Mouse (Mus musculus): Measurements from ENCODE around the gene Rtn3. TPM values are rescaled to one million over a fixed set of nuclear protein-coding genes. Genes with fewer than 3 reads are reported as not detected.

The Rtn3 gene
- total RNA-seq (2023), result 10 to 100 TPM; 84.6 to 85.5 TPM

DNA sequence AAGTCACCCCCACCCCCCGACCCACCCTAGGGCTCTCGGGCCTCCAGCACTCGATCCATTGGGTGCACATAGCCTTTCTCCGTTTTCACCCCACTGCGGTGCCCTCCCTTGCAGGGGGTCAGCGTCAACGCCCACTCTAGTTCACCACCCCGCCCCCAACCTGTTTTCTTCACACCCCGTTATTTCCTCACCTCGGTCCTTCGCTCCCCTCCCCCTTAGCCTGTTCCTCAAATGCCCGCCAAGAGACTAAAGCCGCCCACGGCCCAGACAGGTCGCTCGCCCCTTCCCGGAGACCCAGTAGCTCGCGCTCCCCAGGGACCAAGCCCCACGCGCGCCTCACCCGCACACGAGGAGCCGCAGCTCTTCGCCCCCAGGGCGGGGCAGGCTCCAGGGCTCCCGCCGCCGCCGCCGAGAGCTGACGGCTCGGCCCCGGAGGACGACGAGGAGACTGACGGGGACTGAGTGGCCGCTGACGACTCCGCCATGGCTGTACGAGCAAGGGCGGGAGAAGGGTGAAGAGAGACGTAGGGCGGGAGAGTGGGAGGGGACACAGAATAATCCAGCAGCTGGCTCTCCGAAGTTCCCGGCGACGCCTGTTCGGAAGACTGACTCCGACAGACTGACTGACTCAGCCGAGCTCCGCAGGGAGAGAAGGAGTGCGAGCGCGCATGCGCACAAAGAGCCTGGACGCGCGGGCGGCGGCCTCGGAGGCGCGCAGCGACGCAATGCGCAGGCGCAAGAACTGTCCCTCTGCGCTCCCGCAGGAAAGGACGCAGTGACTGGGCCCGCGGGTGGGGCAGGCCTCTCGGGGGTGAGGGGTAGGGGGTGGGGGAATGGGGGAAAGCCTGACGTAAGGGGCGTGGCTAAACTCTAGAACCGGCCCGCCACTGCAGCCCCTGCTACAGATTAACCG is at the start of gene Rtn3:
Rtn3 (minus strand) TSS at position 683 of the 913 bp plus-strand sequence.

DNA sequence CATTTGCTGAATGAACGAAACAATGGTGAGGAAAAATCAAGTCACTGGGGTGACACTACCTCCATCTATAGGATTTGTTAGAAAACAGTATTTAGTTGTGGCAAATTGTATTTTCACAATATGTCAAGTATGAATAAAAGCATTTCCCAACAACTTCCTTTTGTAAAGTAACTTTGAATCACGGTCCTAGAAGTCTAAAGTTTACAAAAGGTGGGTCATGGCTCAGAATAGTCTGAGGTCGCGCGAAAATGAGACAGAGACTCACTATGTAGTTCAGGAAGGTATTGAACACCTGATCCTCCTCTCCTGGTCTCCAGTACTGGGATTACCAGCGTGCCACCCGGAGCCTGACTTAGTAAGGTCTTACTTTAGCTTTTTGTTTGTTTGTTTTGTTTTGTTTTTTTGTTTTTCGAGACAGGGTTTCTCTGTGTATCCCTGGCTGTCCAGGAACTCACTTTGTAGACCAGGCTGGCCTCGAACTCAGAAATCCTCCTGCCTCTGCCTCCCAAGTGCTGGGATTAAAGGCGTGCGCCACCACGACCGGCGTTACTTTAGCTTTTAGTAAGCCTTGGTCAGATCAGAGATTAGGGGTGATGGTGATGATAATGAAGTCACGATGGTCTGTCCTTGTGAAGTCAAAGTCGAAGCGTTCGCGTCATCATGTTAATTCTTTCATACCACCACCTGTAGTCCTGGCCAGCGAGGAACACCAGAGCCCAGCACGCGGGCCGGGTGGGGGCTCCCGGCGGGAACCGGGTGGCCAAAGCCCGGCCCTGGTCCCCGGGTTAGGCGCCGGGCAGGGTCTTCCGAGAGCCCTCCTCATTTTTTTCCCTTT is 10.5 kb upstream of the Rtn3 start, which contains the start of gene Atl3:
Atl3 (plus strand) TSS at position 689 of the 835 bp plus-strand sequence.

DNA sequence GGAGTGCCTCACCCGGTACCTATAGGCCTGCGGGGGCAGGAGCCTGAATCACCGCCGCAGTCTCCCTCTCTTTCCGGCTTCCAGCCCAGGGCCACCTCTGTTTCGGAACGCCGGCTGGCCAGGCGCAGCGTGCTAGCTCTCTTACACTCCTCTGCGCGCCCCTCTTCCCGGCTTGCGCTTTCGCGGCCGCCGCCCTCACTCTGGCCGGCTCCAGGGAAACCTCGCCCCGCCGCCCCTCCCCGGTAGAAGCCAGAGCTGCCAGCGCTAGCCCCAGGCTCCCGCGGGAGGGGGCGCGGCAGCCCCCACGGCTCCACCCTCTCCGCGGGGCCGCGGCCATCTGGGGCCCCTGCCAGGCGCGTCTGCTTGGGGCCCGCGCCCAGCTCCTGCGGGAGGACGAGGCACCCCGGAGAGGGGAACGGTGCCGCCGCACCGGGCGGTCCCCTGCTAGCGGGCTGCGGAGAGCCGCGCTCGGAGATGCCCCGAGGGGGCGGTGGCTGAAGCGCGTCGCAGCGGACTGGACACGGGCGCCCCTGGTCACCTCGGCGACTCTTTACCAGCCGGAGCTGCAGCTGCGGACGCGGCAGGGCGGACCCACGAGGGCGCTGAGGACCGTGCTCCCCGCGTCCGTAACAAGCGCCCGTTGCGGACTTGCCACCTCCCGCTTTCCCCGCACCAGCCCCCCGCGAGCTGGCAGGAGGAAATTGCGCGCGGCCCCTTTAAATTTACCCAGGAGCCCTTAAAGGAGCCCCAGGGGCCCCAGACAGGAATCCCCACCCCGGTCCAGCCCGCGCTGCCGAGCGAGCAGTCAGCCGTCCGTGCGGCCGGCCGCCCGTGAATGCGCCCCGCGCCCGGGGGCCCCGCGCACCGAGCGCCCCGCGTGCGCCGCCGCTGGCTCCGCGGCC is 66.0 kb downstream of the Rtn3 start, which contains the start of gene 2700081O15Rik:
2700081O15Rik (plus strand) TSS at position 792 of the 902 bp plus-strand sequence.

DNA sequence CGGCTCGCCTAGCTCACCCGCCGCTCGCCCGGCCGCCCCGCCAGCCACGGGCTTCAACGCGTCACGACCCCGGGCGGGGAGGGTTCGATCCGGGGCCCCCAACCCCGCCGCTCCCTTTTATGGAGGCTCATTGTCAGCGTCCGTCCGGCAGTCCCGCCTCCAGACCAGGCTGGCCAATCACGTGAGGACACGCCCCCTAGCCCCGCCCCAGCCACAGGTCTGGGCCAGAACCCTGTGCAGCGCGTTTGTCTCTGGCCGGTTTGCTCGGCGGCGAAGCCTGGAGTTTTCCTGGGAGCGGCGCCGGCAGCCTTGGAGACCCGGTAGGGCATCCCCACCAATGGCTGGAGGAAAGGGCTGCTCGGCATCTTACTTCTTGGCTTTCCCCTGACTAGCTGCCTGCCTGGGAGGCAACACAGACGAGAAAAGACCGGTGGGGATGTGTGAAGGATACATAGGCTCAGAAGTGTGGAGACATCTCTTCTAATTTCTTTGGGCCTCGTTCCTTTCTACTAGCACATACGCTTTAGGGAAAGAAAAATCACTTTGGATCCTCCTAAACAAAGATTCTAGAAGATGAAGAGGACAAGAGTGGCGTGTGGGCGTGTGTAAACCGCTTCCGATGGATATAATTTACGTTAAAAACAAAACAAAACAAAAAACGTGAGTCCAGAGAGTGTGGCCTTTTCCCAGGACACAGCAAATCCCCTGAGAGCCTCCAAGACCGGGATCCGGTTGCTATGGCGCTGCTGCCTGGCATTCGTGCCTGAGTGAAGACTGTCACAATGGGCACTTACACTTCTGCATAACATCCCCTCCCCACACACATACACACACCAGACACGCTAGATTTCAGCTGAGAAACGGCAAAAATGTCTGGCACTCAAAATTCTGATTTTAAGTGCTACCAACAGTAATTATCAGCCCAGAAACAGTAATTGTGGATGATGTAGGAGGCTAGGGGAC is 99.9 kb downstream of the Rtn3 start, which contains the start of gene Spindoc:
Spindoc (minus strand) TSS at position 92 of the 963 bp plus-strand sequence.

Other genes with a start within 250 kb of the Rtn3 start
- gene Naa40, start 242.1 kb downstream of the Rtn3 start, total RNA-seq (2023), result 10 to 100 TPM; 28.4 to 30.2 TPM
- gene Rcor2, start 216.0 kb downstream of the Rtn3 start, total RNA-seq (2023), result not detected
- 100 to 1,000 TPM; 140 to 159 TPM for gene Mark2, start 141.4 kb downstream of the Rtn3 start, total RNA-seq (2023)
- 10 to 100 TPM; 15.7 to 21.1 TPM for gene Spindoc, start 100.3 kb downstream of the Rtn3 start, total RNA-seq (2023)
- 1 to 10 TPM; 3.2 to 3.4 TPM for gene 2700081O15Rik, start 65.7 kb downstream of the Rtn3 start, total RNA-seq (2023)
- 10 to 100 TPM; 45.4 to 49.1 TPM for gene Atl3, start 10.8 kb upstream of the Rtn3 start, total RNA-seq (2023)
- 1 to 10 TPM; 8.9 to 9.8 TPM for gene Pla2g16, start 74.2 kb upstream of the Rtn3 start, total RNA-seq (2023)
- not detected for gene Lgals12, start 123.9 kb upstream of the Rtn3 start, total RNA-seq (2023)
- not detected for gene Hrasls5, start 129.3 kb upstream of the Rtn3 start, total RNA-seq (2023)
- not detected for gene Slc22a19, start 228.0 kb upstream of the Rtn3 start, total RNA-seq (2023)